Mouse (Mus musculus) lung, adult 2 months (tissue): ENCODE measurements around the gene Arhgap23. TPM values are rescaled to one million over a fixed set of nuclear protein-coding genes. Genes with fewer than 3 reads are reported as not detected.

ENCODE experiments used
- DNase-seq: peaks from one replicate; pipeline ENCODE4 v3.0.0; 2022
- H3K4me1 ChIP-seq: fragments of 200-500 bp; 2 replicates; pipeline ENCODE4 v1.6.1; 2011; ENCODE audit warnings: low read length; ENCODE audit not compliant: control insufficient read depth, insufficient read depth
- H3K4me3 ChIP-seq: fragments of 200-500 bp; replicated peaks from 2 replicates; pipeline ENCODE3; 2011; ENCODE audit warnings: low read depth, mild to moderate bottlenecking, control low read depth, low read length; ENCODE audit errors: extremely low read depth
- CTCF ChIP-seq: fragments of 200-500 bp; IDR thresholded peaks from 2 replicates; pipeline ENCODE4 v1.5.1; 2011; ENCODE audit warnings: mild to moderate bottlenecking, low read length, control low read depth; ENCODE audit not compliant: insufficient read depth
- POLR2A ChIP-seq: fragments of 200-500 bp; IDR thresholded peaks from 2 replicates; pipeline ENCODE4 v1.6.1; 2011; ENCODE audit warnings: low read depth, mild to moderate bottlenecking, control low read depth, low read length, borderline replicate concordance; ENCODE audit errors: extremely low read depth
- WGBS: fragments of 180-500 bp; shearing (Covaris S2); methylation state at CpG from one replicate; pipeline ENCODE4 v1.1.7; 2018; 5-methylcytosine and 5-hydroxymethylcytosine counted together
- polyA plus RNA-seq: library from polyadenylated mRNA; depleted of rRNA; stranded (reverse); fragments of >200 nt; gene quantifications from 2 replicates; pipeline ENCODE4 v1.2.3, GENCODE M21; 2012

Arhgap23 gene
- polyA plus RNA-seq, 1 experiment: 74.3 TPM

- no peak overlapping the region for H3K4me3 ChIP-seq
- WGBS: 67% methylated on average over 24 of the region's 24 CpGs
- TF ChIP-seq POLR2A: no peak
- TF ChIP-seq CTCF: no peak
- DNase-seq: no peak
- H3K4me1 ChIP-seq: peaks cover 4% of the 10 kb centered on the region; the same call in 1 of the 2 replicates
Measured at GRCm38 (mm10) chr11:97509715-97510485, 94.6 kb downstream of the Arhgap23 start.

- DNase-seq: peak; percentile 75
- Histone ChIP-seq H3K4me1 (peaks cover 4% of the 10 kb centered on the region; the same call in 1 of the 2 replicates), H3K4me3 (no peak overlapping the region)
- TF ChIP-seq CTCF (peak; percentile 90), POLR2A (no peak)
- 34% methylated on average over 10 of the region's 10 CpGs for WGBS
Measured at GRCm38 (mm10) chr11:97510966-97511660, 95.8 kb downstream of the Arhgap23 start.

- H3K4me1 ChIP-seq: peaks cover 4% of the 10 kb centered on the region; the same call in 1 of the 2 replicates
- peak; percentile 19 for DNase-seq
- H3K4me3 ChIP-seq: peak overlapping the region; percentile 11
- WGBS: 28% methylated on average over 13 of the region's 13 CpGs
- TF ChIP-seq POLR2A (no peak), CTCF (no peak)
Measured at GRCm38 (mm10) chr11:97511661-97512369, 96.5 kb downstream of the Arhgap23 start.

GRCm38 (mm10) chr11:97512511-97512910 is 97.2 kb downstream of the Arhgap23 start:
- Histone ChIP-seq H3K4me1 (peaks cover 4% of the 10 kb centered on the region; the same call in 1 of the 2 replicates), H3K4me3 (no peak overlapping the region)
- no peak for DNase-seq
- 67% methylated on average over 6 of the region's 6 CpGs for WGBS
- TF ChIP-seq CTCF (no peak), POLR2A (no peak)

GRCm38 (mm10) chr11:97513066-97513465 is 97.7 kb downstream of the Arhgap23 start:
- TF ChIP-seq POLR2A: no peak
- TF ChIP-seq CTCF: no peak
- H3K4me3 ChIP-seq: no peak overlapping the region
- peaks cover 4% of the 10 kb centered on the region; the same call in 1 of the 2 replicates for H3K4me1 ChIP-seq
- no peak for DNase-seq
- WGBS: 93% methylated on average over 3 of the region's 3 CpGs

- 91% methylated on average over 7 of the region's 7 CpGs for WGBS
- DNase-seq: no peak
Measured at GRCm38 (mm10) chr11:97520541-97520940, 105.2 kb downstream of the Arhgap23 start.

GRCm38 (mm10) chr11:97521741-97522474 is 106.6 kb downstream of the Arhgap23 start:
- Histone ChIP-seq H3K4me3 (no peak overlapping the region), H3K4me1 (no peaks in the 10 kb centered on the region)
- WGBS: 85% methylated on average over 29 of the region's 29 CpGs
- DNase-seq: no peak
- TF ChIP-seq CTCF (no peak), POLR2A (no peak)

More at GRCm38 (mm10) chr11:97520541-97520940, 105.2 kb downstream of the Arhgap23 start:
- Histone ChIP-seq H3K4me3 (no peak overlapping the region), H3K4me1 (no peaks in the 10 kb centered on the region)
- no peak for TF ChIP-seq POLR2A
- no peak for TF ChIP-seq CTCF

GRCm38 (mm10) chr11:97523107-97523506 is 107.8 kb downstream of the Arhgap23 start:
- 85% methylated on average over 14 of the region's 14 CpGs for WGBS
- TF ChIP-seq CTCF (no peak), POLR2A (no peak)

GRCm38 (mm10) chr11:97523827-97524261 is 108.5 kb downstream of the Arhgap23 start:
- whole genome bisulfite sequencing: 14% methylated on average over 1 of the region's 1 CpGs
- H3K4me3 ChIP-seq: no peak overlapping the region
- TF ChIP-seq CTCF (no peak), POLR2A (no peak)
- DNase-seq: peak; percentile 34
- no peaks in the 10 kb centered on the region for H3K4me1 ChIP-seq

More at GRCm38 (mm10) chr11:97523107-97523506, 107.8 kb downstream of the Arhgap23 start:
- Histone ChIP-seq H3K4me3 (no peak overlapping the region), H3K4me1 (no peaks in the 10 kb centered on the region)
- DNase-seq: no peak
